29 mouse cellular contexts compared by ENCODE assay signal in the genomic region with DNA sequence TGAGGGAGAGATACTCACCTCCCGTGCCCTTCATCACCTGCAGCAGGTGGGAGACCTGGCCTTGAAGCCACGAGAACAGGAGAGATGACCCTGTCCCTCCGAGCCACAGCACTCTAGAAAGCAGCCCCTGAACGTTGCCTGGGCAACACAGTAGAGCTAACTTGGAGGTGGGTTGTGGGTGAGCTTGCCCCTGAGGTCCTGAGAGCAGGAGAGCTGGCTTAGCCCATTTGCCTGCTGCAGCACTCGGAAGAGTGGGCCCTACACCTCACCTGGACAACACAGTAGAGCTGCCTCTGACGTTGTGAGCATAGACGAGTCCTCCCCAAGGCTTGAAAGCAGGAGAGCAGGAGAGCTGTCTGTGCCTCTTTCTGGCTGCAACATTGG. TPM values are rescaled to one million over a fixed set of nuclear protein-coding genes. Genes with fewer than 3 reads are reported as not detected.
DNase-seq lines count a peak whose midpoint lies in the region; ATAC-seq and TF ChIP-seq lines count a peak whose summit lies in the region.
"Had no signal": no experiment of that assay in that cellular context is flagged by ENCODE, and none has a peak within 500 bp of the region (broad histone marks: within the 10 kb centered on the region; RNA-seq: fewer than 3 reads in every experiment).

No protein-coding gene starts in this region.

- no peak for TF ChIP-seq CTCF in hindbrain, postnatal 0 days (IDR thresholded peaks at IDR 0.05; ENCODE audit: low read depth)
- TF ChIP-seq CTCF in E14TG2a.4 (conservative IDR thresholded peaks at IDR 0.05; ENCODE audit: low read length) = no peak

- H3K27ac ChIP-seq in forebrain, embryonic 11.5 days (ENCODE audit: low read depth, low read length) = no peak overlapping the region
- H3K27ac ChIP-seq in forebrain, embryonic 13.5 days = no peak overlapping the region
- no peak overlapping the region for H3K27ac ChIP-seq in hindbrain, embryonic 14.5 days
- H3K27ac ChIP-seq in hindbrain, postnatal 0 days = no peak overlapping the region
- H3K27ac ChIP-seq in midbrain, embryonic 13.5 days = no peak overlapping the region
- no peak overlapping the region for H3K27ac ChIP-seq in midbrain, embryonic 10.5 days (replicated peaks)
- H3K27ac ChIP-seq: embryonic facial prominence, embryonic 12.5 days; liver, embryonic 15.5 days had no signal

- H3K9me3 ChIP-seq in forebrain, embryonic 11.5 days (ENCODE audit: control insufficient read depth, low read length) = no peaks in the 10 kb centered on the region
- no peaks in the 10 kb centered on the region for H3K9me3 ChIP-seq in forebrain, embryonic 13.5 days (replicated peaks)
- no peaks in the 10 kb centered on the region for H3K9me3 ChIP-seq in hindbrain, embryonic 14.5 days (ENCODE audit: control insufficient read depth, low read length)
- no peaks in the 10 kb centered on the region for H3K9me3 ChIP-seq in hindbrain, postnatal 0 days (ENCODE audit: low read length)
- H3K9me3 ChIP-seq in midbrain, embryonic 13.5 days = no peaks in the 10 kb centered on the region
- no peaks in the 10 kb centered on the region for H3K9me3 ChIP-seq in midbrain, embryonic 10.5 days (replicated peaks)
- H3K9me3 ChIP-seq in E14TG2a.4 (ENCODE audit: low read length) = no peaks in the 10 kb centered on the region
- H3K9me3 ChIP-seq: embryonic facial prominence, embryonic 12.5 days; heart, embryonic 12.5 days; liver, embryonic 15.5 days had no signal

- no peak overlapping the region for H3K4me2 ChIP-seq in forebrain, embryonic 11.5 days (ENCODE audit: low read depth, low read length, severe bottlenecking)
- no peak overlapping the region for H3K4me2 ChIP-seq in forebrain, embryonic 13.5 days
- H3K4me2 ChIP-seq in hindbrain, embryonic 14.5 days (replicated peaks) = no peak overlapping the region
- H3K4me2 ChIP-seq in hindbrain, postnatal 0 days (ENCODE audit: low read depth, low read length) = no peak overlapping the region
- no peak overlapping the region for H3K4me2 ChIP-seq in midbrain, embryonic 13.5 days (replicated peaks)
- H3K4me2 ChIP-seq: embryonic facial prominence, embryonic 12.5 days; heart, embryonic 12.5 days; liver, embryonic 15.5 days; lung, embryonic 14.5 days had no signal

- 0 out of 2 replicates have a peak, but pooled peaks have one; percentile 5 for ATAC-seq in forebrain, embryonic 11.5 days (replicated peaks; ENCODE audit: low FRiP score)
- ATAC-seq in forebrain, embryonic 13.5 days = no peak
- ATAC-seq in hindbrain, embryonic 14.5 days (ENCODE audit: low FRiP score) = peak; percentile 27
- no peak; the same call in 1 of the 2 replicates for ATAC-seq in hindbrain, postnatal 0 days
- ATAC-seq in midbrain, embryonic 13.5 days = peak; percentile 51; the same call in 1 of the 2 replicates
- ATAC-seq: activated CD4-positive, CD25-positive, alpha-beta regulatory T cell, adult 4 months had no signal

- no peaks in the 10 kb centered on the region for H3K4me1 ChIP-seq in forebrain, embryonic 11.5 days (replicated peaks; ENCODE audit: control insufficient read depth, insufficient read depth, low read length)
- H3K4me1 ChIP-seq in forebrain, embryonic 13.5 days = no peaks in the 10 kb centered on the region
- no peaks in the 10 kb centered on the region for H3K4me1 ChIP-seq in hindbrain, embryonic 14.5 days (replicated peaks; ENCODE audit: control insufficient read depth, insufficient read depth, low read length)
- no peaks in the 10 kb centered on the region for H3K4me1 ChIP-seq in hindbrain, postnatal 0 days (ENCODE audit: insufficient read depth, low read length)
- H3K4me1 ChIP-seq in midbrain, embryonic 13.5 days (replicated peaks) = no peaks in the 10 kb centered on the region
- no peaks in the 10 kb centered on the region for H3K4me1 ChIP-seq in midbrain, embryonic 10.5 days
- H3K4me1 ChIP-seq in E14TG2a.4 (replicated peaks; ENCODE audit: low read depth, low read length) = 0 out of 2 replicates have a peak, but pooled peaks cover 6% of the 10 kb centered on the region
- H3K4me1 ChIP-seq: embryonic facial prominence, embryonic 12.5 days; heart, embryonic 12.5 days; liver, embryonic 15.5 days had no signal

- no peak overlapping the region for H3K4me3 ChIP-seq in forebrain, embryonic 11.5 days (ENCODE audit: low read depth, low read length)
- no peak overlapping the region for H3K4me3 ChIP-seq in forebrain, embryonic 13.5 days
- H3K4me3 ChIP-seq in hindbrain, embryonic 14.5 days (replicated peaks; ENCODE audit: low read length) = no peak overlapping the region
- no peak overlapping the region for H3K4me3 ChIP-seq in hindbrain, postnatal 0 days (ENCODE audit: low read length)
- H3K4me3 ChIP-seq in midbrain, embryonic 13.5 days (replicated peaks) = no peak overlapping the region
- H3K4me3 ChIP-seq in midbrain, embryonic 10.5 days = no peak overlapping the region
- H3K4me3 ChIP-seq in E14TG2a.4 (replicated peaks; ENCODE audit: low read length) = 0 out of 2 replicates have a peak overlapping the region, but pooled peaks have one; percentile 26
- H3K4me3 ChIP-seq: embryonic facial prominence, embryonic 12.5 days; heart, embryonic 12.5 days; liver, embryonic 15.5 days had no signal

- no peak overlapping the region for H3K9ac ChIP-seq in forebrain, embryonic 11.5 days (ENCODE audit: low read length)
- H3K9ac ChIP-seq in forebrain, embryonic 13.5 days = no peak overlapping the region
- no peak overlapping the region for H3K9ac ChIP-seq in hindbrain, embryonic 14.5 days
- H3K9ac ChIP-seq in hindbrain, postnatal 0 days (replicated peaks; ENCODE audit: low read length) = no peak overlapping the region
- H3K9ac ChIP-seq in midbrain, embryonic 13.5 days (replicated peaks) = no peak overlapping the region
- H3K9ac ChIP-seq: embryonic facial prominence, embryonic 12.5 days; heart, embryonic 12.5 days; liver, embryonic 15.5 days; lung, embryonic 14.5 days had no signal

- H3K27me3 ChIP-seq in forebrain, embryonic 11.5 days (ENCODE audit: control insufficient read depth, insufficient read depth, low read length) = no peaks in the 10 kb centered on the region
- H3K27me3 ChIP-seq in forebrain, embryonic 13.5 days = no peaks in the 10 kb centered on the region
- H3K27me3 ChIP-seq in hindbrain, embryonic 14.5 days (ENCODE audit: control insufficient read depth, insufficient read depth, low read length) = no peaks in the 10 kb centered on the region
- no peaks in the 10 kb centered on the region for H3K27me3 ChIP-seq in hindbrain, postnatal 0 days (ENCODE audit: insufficient read depth, low read length)
- no peaks in the 10 kb centered on the region for H3K27me3 ChIP-seq in midbrain, embryonic 13.5 days
- H3K27me3 ChIP-seq in midbrain, embryonic 10.5 days (ENCODE audit: low read depth, poor library complexity, severe bottlenecking) = no peaks in the 10 kb centered on the region
- H3K27me3 ChIP-seq in E14TG2a.4 (ENCODE audit: insufficient read depth, low read length) = 0 out of 2 replicates have a peak, but pooled peaks cover 5% of the 10 kb centered on the region
- H3K27me3 ChIP-seq: embryonic facial prominence, embryonic 12.5 days; heart, embryonic 12.5 days; liver, embryonic 15.5 days had no signal

- 78% methylated on average over 7 of the region's 7 CpGs for WGBS in forebrain, embryonic 11.5 days
- WGBS in forebrain, embryonic 13.5 days = 80% methylated on average over 7 of the region's 7 CpGs
- WGBS in hindbrain, embryonic 14.5 days = 87% methylated on average over 7 of the region's 7 CpGs
- WGBS in hindbrain, postnatal 0 days = 86% methylated on average over 7 of the region's 7 CpGs
- 83% methylated on average over 7 of the region's 7 CpGs for WGBS in midbrain, embryonic 13.5 days
- WGBS in midbrain, embryonic 10.5 days = 82% methylated on average over 7 of the region's 7 CpGs

- H3K36me3 ChIP-seq in forebrain, embryonic 11.5 days (ENCODE audit: control insufficient read depth, insufficient read depth, low read length) = no peaks in the 10 kb centered on the region
- no peaks in the 10 kb centered on the region for H3K36me3 ChIP-seq in forebrain, embryonic 13.5 days (ENCODE audit: poor library complexity, severe bottlenecking)
- no peaks in the 10 kb centered on the region for H3K36me3 ChIP-seq in hindbrain, embryonic 14.5 days (replicated peaks; ENCODE audit: control insufficient read depth, insufficient read depth)
- H3K36me3 ChIP-seq in hindbrain, postnatal 0 days (ENCODE audit: insufficient read depth, low read length) = no peaks in the 10 kb centered on the region
- no peaks in the 10 kb centered on the region for H3K36me3 ChIP-seq in midbrain, embryonic 13.5 days
- no peaks in the 10 kb centered on the region for H3K36me3 ChIP-seq in midbrain, embryonic 10.5 days
- H3K36me3 ChIP-seq in E14TG2a.4 (ENCODE audit: insufficient read depth, low read length) = no peaks in the 10 kb centered on the region
- H3K36me3 ChIP-seq: embryonic facial prominence, embryonic 12.5 days; heart, embryonic 12.5 days; liver, embryonic 15.5 days had no signal

- no peak for DNase-seq in forebrain, embryonic 11.5 days (ENCODE audit: low spot score)
- DNase-seq in hindbrain, embryonic 14.5 days (ENCODE audit: low spot score) = no peak
- DNase-seq in hindbrain, postnatal 0 days (ENCODE audit: low spot score) = no peak
- DNase-seq in midbrain, embryonic 10.5 days (ENCODE audit: low spot score) = no peak
- DNase-seq in cerebellum, adult 11 months = no peak
- DNase-seq: adrenal gland, postnatal 36 days; cerebellum, adult 2 months; cerebellum, postnatal 25 days; gastrocnemius, postnatal 25 days; heart, adult 18-20 months; lung, embryonic 14.5 days; lung, postnatal 14 days; right cerebral cortex, postnatal 4 days; thymus, postnatal 36 days had no signal

RNA-seq across cellular contexts. Expression of a gene that starts 17.6 kb away (rescaled TPM):
- polyA plus RNA-seq in forebrain, embryonic 11.5 days (2014; fragmentation: Nextera tagmentation; extraction: Ambion mirVana) = not detected in 2 replicates
- not detected in 2 replicates for polyA plus RNA-seq in forebrain, embryonic 13.5 days (2015; fragmentation: Nextera tagmentation; extraction: Ambion mirVana)
- polyA plus RNA-seq in hindbrain, embryonic 14.5 days (2014; fragmentation: Nextera tagmentation; extraction: Ambion mirVana) = 0.24 TPM in 1 of 2 replicates, not detected in the other
- 0.16 TPM in 1 of 2 replicates, not detected in the other for total RNA-seq in hindbrain, postnatal 0 days (2014; rRNA removed)
- 0.55 and 0.96 TPM in 2 replicates for polyA plus RNA-seq in hindbrain, postnatal 0 days (2015; fragmentation: Nextera tagmentation; extraction: Ambion mirVana)
- polyA plus RNA-seq in midbrain, embryonic 13.5 days (2015; fragmentation: Nextera tagmentation; extraction: Ambion mirVana) = not detected in 2 replicates
- polyA plus RNA-seq in midbrain, embryonic 10.5 days (2016; fragmentation: Nextera tagmentation; extraction: Ambion mirVana) = not detected in 2 replicates
- total RNA-seq: gastrocnemius, adult 18-20 months; gastrocnemius, postnatal 25 days; heart, adult 18-20 months; hematopoietic stem cell, adult 5-6 weeks had no signal
- polyA plus RNA-seq: activated CD4-positive, CD25-positive, alpha-beta regulatory T cell, adult 4 months; adrenal gland, adult 2 months; CD4-positive, CD25-positive, alpha-beta regulatory T cell, adult 4 months; heart, embryonic 12.5 days; heart, postnatal 0 days; inflammation-experienced regulatory T-cells, adult 6 months; limb, embryonic 11.5 days; lung, embryonic 14.5 days; neural tube, embryonic 11.5 days had no signal

Comparison
In these comparisons a context has a peak if more than half of its experiments do, and no peak if none do; other contexts are left out.
1. ATAC-seq: peak in forebrain, embryonic 11.5 days (single experiment), hindbrain, embryonic 14.5 days (single experiment) and midbrain, embryonic 13.5 days (single experiment); none in forebrain, embryonic 13.5 days (single experiment) and hindbrain, postnatal 0 days (single experiment).